Mouse (Mus musculus): Measurements from ENCODE around the gene Psmg4.

GRCm38 (mm10) chr13:34226940-34227339, 64.2 kb downstream of the Psmg4 start:
- TF ChIP-seq E2F4 (IDR thresholded peaks at IDR 0.05; ENCODE audit: borderline replicate concordance, low read depth, low read length) (no peak), MEF2A (IDR thresholded peaks at IDR 0.05; ENCODE audit: extremely low read depth, insufficient replicate concordance, low read depth, low read length, poor library complexity, severe bottlenecking) (no peak), CTCF (IDR thresholded peaks at IDR 0.05 in 2 of 3, conservative IDR thresholded peaks at IDR 0.05 in 1 of 3; ENCODE audit: control insufficient read depth in 1 of 3, insufficient read depth in 1 of 3, low read depth in 2 of 3, low read length in 3 of 3, poor library complexity in 1 of 3, severe bottlenecking in 1 of 3) (no peak)

All from MEL (cell line).